Mouse (Mus musculus) c-Kit-positive CD71-negative TER-119-negative erythroid progenitor cells, embryonic 14.5 days (primary cell): ENCODE results near the gene Zc3h12a.

ENCODE experiments used
- DNase-seq: peaks from one replicate; pipeline ENCODE4 v3.0.0-alpha.2; 2013; ENCODE audit warnings: low read depth

Zc3h12a gene

DNA sequence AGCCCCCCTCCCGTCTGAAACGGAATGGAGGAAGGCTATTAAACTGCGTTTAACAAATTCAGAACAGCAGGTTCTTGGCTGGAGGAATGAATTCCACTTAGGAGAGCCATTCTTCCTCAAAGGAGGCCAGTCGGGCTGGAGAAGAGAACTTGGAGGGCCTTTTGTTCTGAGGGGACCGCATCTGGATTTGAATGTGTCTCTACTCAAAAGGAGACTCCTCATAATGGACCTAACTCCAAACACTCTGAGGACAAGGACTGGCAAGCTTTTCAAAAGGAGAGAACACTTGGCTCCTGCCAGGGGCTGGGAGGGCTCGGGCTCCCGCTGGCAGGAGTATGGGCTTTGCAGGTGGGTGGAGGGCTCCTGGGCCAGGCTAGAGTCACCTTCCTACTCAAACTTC is 17.0 kb upstream of the Zc3h12a start:
- DNase-seq, result no peak

DNA sequence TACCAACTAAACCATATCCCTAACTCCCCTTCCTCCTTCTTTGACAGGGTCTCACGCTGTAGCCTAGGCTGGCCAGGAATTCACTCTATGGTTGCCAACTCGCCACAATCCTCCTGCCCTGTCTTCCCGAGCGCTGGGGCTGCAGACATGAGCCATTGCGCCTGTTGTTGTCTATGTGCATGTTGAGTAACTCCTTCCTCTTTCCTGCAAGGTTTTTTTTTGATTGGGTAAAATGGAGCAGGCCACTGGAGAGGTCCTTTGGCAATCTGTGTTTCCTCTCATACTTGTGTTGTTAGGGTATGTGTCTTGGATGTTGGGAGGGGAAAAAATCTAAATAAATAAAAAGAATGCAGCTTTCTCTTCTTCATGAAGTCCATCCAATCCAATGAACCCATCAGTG is 16.6 kb upstream of the Zc3h12a start:
- DNase-seq, result no peak

DNA sequence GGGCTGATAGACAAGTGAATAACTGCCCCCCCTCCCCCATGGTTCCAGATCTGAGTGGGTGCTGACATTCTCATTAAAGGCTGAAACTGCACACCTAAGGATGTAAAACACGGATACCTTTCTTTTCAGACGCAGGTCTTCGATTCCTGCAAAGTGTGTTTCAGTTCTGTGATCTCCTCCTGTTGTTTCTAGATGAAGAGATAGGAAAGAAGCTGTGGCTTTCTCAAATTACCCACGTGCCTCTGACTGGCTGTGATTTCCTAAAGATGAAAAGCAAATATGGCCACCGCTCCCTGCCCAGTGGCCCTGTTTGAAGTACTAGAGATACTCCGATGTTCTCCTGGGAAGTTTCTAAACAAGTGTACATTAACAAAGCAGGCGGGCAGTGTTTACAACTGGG is 10.7 kb upstream of the Zc3h12a start:
- DNase-seq, result no peak

DNA sequence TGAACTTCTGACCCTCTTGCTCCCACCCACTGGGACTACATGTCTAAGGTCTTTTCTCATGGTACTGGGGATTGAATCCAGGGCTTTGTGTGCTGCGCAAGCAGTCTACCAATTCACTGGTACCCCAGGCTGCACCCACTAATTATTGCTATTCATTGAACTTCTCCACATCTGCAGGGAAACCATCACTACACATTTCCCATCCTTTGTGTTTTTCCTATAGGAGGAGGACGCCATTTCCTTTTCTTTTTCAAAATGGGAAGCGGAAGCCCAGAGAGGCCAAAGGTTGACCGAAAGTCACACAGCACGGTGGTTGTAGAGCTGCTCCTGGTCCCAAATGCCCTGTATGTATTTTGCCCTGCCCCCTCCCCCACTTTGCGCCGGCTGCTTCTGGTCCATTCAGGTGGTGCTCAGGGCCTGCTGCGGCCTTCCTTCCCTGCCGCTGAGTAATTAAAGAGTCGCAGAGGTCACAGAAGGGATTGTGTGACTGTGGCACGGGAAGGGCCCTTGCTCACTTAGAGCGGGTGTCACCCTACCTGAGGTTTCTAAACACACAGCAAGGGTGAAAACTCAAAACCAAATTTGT is 8.8 kb upstream of the Zc3h12a start:
- no peak for DNase-seq

DNA sequence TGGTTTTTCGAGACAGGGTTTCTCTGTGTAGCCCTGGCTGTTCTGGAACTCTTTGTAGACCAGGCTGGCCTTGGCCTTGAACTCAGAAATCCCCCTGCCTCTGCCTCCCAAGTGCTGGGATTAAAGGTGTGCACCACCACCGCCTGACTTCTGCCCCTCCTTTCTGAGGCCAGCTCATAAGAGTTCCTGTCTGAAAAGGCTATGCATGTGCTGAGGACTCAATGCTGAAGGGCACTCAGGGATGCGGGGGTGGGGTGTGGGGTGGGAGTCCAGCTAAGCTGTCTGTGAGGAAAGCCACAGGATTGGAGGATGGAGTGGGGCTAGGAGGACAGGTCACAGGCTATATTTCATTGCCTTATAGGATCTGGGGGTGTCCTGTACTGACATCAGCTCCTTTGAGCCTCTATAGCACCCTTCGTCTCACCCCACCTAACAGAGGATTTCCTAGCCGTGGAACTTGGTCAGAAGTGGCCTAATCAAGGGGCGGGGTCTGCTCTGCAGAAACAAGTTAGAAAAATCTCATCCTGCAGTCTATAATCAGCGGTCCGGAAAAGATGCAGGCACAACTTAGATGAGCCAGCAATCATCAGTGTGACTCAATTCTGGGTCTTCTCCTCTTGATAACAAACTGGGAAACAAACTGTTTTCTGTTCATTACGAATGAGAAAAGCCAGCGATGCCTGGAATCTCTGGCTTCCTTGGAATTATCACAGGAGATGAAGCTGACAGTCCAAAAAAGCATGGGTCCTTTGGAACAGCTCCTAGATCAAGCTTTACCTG is 7.6 kb upstream of the Zc3h12a start:
- no peak for DNase-seq

DNA sequence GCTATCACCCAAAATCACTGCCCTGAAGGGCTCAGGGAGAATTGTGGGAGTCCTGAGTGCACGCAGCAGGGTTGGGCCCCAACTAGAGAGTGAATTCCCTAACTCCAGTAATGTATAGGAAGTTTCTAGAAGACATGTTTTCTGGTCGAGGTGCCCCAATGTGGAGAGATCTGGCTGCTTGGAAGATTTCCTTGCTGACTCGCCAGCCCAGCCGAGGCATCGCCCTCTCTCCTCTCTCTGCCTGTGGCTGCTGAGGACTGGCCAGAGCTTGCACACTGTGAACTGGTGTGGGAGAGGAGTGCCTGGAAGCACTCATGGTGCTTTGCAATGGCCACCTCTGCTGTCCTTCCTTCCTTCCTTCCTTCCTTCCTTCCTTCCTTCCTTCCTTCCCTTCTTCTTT is 7.0 kb upstream of the Zc3h12a start:
- no peak for DNase-seq

DNA sequence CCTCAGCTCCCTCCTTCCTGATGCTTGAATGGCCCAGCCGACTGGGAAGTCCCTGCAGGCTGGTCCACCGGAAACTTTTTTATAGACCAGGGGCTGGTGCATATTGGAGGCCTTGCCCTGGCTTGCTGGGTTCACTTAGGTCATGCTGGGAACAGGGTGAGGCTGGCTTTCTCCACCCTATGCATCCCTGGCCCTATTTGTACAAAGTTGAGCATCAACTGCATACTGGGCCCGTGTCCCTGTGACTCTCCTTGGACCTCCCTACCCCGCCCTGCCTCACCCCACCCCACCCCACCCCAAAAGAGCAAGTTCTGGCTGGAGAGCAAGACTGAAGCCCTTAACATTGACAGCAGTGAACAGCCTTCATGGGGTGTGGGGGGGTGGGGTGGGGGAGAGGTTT is 6.6 kb upstream of the Zc3h12a start:
- DNase-seq, result no peak

DNA sequence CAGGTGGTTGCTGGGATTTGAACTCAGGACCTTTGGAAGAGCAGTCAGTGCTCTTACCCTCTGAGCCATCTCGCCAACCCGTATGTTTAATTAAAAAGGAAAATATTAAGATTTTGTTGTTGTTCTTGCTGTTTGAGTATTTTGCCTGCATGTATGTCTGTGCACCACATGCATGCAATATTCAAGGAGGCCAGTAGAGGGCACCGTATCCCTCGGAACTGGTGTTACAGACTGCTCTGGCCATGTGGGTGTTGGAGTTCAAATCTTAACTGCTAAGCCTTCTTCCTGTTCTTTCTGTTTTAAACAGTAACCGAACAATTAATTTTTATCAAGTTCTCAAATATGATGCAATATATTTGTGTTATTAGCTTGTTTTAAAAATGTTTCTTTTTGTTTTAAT is 4.8 kb upstream of the Zc3h12a start:
- peak; percentile 76 for DNase-seq

DNA sequence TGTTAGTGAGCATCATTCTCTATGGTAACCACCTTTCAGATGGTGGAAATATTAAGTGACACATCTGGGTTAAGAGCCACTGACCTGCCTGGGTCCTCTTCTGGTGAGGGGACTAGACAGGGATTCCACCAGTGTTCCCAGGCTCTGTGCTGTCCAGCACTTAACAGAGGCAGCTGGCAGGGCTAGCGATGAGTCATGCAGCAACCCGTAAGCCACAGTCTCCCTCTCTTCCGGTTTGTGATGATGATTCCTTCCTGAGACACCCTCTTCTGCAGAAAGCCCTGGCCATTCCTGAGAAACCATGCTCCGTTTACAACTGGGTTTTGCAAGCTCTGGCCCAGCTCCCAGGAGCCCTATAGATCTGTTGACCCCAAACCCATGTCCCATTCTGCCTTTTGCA is 3.9 kb upstream of the Zc3h12a start:
- no peak for DNase-seq

DNA sequence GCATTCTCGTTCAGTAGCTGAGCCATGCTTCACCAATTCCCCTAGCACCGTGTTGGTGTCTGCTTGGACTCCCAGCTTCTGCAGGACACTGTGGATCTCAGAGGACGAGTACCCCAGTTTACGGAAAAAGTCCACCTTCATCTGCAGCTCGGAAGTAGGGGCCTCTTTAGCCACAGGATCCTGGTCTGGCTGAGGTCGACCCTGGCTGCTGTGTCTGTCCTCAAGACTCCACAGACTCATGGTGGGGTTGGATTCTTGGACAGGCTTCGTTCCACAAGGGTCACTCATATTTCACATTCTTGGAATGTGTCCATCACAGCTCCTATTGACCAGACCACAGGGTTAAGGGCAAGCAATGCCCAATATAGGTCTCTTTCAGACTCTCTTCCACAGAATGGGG is 879 bp downstream of the Zc3h12a start:
- DNase-seq, result no peak

DNA sequence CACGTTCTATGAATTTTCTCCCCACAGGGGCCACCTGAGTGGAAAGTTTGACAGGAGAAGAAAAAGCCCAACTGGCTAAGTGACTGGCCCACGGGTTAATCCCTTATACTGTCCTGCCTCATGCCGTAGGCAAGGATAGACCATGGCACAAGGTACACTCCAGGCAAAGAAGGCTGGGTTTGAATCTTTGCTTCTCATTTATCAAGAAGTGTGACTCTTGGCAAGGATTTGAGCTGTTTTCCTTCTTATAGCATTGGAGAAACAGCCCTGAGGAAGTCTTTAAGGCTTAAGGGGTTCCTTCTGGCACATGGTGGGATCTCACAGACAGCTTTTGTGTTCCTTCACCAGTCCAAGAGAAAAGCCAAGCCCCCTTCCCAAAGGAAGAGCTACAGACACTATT is 1.5 kb downstream of the Zc3h12a start:
- no peak for DNase-seq

DNA sequence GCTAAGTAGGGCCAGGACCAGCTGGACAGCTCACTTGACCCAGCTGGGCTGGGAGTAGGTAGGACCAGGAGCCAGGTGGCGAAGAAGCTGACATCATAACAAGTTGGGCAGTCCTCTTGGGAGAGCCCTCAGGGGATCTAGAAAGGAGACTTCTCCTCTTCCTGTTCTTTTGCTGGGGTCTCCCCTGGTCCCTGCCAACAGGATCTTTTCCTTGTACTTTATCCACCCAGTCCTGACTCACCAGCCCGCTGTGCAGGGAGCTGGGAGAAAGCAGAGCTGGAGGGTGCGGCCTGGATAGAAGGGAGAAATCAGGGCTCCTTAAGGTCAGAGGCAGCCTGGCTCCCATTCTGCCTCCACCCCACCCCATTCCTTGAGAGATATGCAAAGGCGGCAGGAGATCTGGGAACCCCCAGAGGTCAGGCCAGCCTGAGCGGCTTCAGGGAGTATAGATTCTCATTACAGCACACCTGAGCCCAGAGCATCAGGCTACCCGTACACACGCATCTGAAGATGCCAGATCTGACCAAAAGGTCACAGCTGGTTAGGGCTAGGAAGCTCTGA is 2.2 kb downstream of the Zc3h12a start:
- DNase-seq, result no peak

DNA sequence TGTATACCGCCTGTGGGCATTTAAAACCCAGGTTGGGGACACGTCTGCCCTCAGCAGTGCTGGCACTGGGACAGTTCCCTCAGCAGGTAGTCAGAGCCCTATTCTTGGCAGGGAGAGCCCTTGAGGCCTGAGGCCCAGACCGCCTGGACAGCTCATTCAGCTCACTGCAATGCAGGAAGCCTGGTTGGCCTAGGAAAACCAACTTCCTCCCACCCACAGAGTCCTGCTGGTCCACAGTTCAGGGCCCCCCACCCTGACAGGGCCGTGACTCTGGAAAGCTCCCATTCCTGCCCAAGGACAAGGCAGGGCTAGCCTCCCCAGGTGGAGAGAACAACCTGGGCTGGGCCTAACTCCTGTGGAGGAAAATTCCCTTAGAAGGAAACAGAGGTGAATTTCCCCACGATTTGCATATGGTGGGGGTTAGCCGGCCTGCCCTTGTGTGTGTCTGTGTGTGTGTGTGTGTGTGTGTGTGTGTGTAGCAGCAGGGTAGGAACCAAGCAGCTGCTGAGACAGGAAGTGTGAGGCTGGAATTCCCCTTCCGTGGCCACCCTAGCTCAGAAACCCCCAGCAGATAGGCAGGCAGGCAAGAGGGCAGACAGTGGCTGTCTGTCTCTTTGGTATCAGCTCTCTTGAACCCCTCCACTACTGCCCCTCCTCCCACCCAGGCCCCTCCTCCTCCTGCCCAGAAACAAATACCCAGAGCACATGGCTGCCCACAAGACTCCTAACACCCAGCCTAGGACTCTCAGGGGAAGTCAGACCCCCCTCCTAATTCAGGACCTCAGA is 3.0 kb downstream of the Zc3h12a start:
- no peak for DNase-seq

DNA sequence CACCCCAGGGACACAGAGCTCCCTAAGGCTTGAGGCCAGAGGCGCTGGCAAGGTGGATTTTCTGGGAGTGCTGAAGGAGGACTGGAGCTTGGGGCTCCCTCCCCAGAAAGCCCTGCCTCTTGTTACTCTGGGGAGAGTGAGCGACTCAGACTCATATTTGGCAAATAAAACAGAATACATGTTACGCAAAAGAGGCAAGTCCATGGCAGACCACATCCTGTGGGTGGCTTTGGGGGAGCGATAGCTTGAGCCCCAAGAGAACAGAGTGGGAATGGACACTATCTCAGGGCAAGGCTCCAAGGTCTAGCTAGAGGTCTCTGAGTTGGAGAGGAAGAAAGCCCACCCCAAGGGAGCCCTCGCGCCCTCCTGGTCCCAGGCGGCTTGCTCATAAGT is 4.4 kb downstream of the Zc3h12a start:
- no peak for DNase-seq

DNA sequence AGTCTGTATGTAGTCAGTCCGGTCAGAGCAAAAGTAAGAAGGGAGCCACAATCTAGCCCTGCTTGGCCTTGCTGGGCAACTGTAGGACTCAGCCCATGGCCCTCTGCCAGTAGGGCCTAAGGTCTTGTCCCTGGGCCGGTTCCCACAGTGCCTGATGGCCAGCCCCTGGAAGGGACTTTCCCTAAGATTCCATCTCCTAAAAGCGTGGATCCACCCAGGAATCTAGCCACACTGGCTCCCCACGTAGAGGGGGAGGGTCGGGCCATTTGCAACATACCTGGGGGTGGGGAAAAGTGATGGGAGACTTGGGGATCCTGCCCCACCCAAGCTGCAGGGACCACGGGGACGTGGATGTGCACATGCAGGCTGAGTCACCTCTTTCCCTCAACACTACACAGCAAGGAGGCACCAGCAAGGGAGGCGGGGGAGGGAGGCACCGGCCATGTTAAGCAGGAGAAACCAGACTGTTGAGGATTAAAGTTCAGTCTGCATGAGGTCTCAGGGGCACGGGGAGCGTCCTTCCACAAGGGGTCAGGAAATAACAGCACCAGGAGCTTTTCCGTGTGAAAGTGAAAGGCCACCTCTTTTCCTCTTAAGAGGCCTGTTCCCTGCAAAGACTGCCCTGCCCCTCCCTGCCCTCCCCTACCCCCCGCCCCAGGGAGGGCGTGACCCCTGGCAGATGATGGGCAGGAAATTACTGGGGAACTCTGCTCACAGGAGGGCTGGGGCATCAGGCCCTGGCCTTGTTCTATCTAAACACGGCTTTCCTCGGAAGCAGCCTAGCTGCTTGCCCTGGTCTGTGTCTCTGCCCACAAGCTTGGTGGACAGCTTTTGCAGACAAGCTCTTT is 5.0 kb downstream of the Zc3h12a start:
- no peak for DNase-seq

DNA sequence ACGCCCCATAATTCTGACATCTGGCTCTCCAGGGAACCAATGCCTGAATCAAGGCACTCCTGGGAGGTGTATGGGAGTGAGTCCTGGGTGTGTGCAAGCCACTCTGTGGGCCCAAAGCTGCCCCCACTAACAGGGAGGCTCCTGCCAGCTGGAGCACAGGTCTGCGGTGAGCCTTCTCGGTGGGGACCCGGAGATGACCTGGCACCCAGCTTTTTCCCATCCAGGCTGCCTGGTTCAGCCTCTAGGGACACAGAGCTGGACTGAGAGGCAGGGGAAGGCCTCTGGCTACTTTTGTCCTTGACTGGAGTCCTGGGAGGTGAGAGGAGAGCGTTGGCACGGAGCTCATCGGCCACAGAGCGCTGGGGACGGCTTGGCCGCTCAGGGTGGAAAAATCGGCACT is 7.9 kb downstream of the Zc3h12a start:
- DNase-seq, result no peak

DNA sequence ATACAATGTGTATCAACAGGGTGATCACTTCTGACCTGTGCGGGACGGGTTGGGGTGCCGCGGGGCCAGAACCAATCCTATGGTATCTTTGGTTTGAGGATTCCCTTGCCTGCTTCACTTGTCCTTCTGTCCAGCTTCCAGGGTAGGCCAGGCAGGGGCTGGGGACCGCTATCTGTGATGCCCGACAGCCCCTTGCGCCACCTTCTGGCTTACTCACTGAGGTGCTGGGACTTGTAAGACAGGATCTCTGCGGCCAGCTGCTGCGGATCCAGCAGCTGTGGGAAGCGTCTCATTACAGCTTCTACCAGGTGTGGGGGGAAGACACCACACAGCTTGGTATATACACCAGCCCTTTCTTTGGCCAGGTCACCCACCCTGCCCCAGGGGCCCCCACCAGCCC is 8.6 kb downstream of the Zc3h12a start:
- no peak for DNase-seq

DNA sequence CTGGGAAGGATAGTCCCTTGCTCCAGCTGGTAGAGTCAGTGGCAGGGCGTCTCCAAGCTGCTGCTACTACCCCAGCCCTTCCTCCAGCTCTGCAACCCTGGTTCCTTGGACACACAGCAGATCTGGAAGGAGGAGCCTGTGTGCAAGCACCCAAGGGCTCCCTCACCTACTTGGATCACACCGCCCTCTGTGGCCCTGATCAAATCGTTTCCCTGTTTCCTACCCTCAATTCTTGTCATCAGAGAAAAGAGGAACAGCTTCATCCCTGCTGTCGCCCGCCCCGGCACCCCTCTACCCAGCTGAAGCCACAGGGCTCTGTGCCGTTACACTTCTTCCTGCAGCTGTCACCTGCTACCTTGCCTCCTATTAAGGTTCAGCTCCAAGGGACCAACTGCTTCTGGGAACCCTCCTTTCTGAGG is 9.7 kb downstream of the Zc3h12a start:
- DNase-seq, result no peak

DNA sequence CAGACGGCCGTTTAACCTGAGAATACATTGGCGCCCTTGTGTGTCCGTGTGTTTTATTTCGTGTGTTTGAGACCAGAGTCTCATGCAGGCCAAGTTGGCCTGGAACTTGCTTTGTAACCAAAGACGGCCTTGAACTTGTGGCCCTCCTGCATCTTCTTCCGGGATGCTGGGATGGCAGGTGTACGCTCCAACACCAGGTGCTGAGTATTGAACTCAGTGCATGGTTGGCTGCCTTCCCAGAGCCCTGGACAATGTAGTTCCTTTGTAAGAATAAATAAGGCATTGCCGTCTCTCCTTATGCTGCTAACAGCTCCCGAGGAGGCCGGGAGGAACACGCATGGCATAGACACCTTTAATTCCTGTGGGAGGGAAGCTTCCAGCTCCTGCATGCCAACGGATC is 10.7 kb downstream of the Zc3h12a start:
- no peak for DNase-seq

DNA sequence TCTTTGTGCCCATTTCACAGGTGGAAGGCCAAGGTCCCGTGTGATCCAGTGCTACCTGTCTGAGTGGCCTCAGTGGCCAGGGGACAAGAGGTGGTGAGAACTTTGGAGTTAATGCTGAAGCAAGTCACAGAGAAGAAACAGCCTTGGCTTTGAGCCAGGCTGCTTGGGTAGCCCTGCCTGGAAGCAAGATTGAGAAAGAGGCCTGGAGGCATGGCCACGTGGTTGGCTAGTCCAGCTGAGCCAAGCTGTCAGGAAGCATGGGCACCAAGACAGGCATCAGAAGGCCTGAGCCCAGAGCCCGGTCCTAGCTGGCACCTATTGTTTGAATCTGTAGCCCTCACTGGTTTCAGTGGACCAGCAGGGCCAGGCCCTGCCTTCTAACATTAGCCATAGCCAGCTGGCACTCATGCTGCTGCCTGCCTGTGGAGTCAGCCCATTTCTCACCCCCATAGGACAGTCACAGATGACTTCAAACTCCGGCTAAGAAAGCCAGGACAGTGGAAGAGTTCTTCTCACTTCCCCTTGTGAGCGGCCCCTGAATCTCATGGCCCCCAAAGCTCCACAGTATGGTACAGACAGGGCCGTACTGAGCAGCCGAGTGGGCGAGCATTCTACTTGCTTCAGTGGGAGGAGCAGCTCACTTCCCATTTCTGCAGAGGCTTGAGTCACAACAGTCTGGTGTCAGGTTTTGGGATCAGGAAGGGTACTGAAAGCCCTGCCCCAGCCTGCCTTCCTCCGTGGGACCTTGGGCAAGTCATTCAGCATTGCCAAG is 11.4 kb downstream of the Zc3h12a start:
- DNase-seq, result no peak

DNA sequence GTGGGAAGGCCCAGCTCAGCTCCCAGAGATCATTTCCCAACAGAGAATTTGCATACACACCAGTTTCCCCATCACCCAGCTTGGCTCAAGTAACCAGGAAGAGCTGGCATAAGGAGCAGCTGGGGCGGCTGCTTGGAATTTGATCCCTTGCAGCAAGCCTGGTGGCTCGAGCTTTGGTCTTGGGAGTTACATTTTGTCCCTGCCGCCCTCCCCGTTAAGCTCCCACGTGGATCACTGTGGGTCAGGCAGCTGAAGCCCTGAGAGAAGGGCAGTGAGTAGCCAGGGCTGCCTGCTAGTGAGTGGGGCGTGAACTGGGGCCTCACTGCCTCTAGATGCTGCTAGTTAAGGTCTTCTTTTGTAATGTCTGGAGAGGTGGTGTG is 11.9 kb downstream of the Zc3h12a start:
- DNase-seq, result no peak
